Mouse (Mus musculus) MEL (cell line): ENCODE results near the gene Rubcn.

ENCODE experiments used
- CTCF ChIP-seq, 3 experiments: IDR thresholded peaks in 2 of 3; conservative IDR thresholded peaks in 1 of 3; 2 replicates each; pipeline ENCODE4 v1.5.1; 2011 to 2012; ENCODE audit warnings: low read length in 3 of 3, low read depth in 2 of 3, mild to moderate bottlenecking in 2 of 3, improper control_type of control experiment in 1 of 3, inconsistent platforms in 1 of 3, mixed read lengths in 1 of 3, moderate library complexity in 1 of 3; ENCODE audit not compliant: control insufficient read depth in 1 of 3, insufficient read depth in 1 of 3, poor library complexity in 1 of 3, severe bottlenecking in 1 of 3
- GABPA ChIP-seq: IDR thresholded peaks from 2 replicates; pipeline ENCODE4 v1.6.1; 2012; ENCODE audit warnings: low read depth, mild to moderate bottlenecking, inconsistent platforms, low read length, improper control_type of control experiment, moderate library complexity
- MAX ChIP-seq: IDR thresholded peaks from 2 replicates; pipeline ENCODE4 v1.6.1; 2011; ENCODE audit warnings: low read length, improper control_type of control experiment
- NRF1 ChIP-seq: IDR thresholded peaks from 2 replicates; pipeline ENCODE4 v1.6.1; 2014; ENCODE audit warnings: low read depth, mild to moderate bottlenecking, inconsistent platforms, low read length, improper control_type of control experiment, moderate library complexity; ENCODE audit not compliant: poor library complexity, insufficient read depth, severe bottlenecking
- POLR2A ChIP-seq, 2 experiments: IDR thresholded peaks; 2 replicates each; pipeline ENCODE4 v1.6.1; 2011 to 2012; ENCODE audit warnings: low read length in 2 of 2, mild to moderate bottlenecking in 2 of 2, control low read depth in 1 of 2, improper control_type of control experiment in 1 of 2, low read depth in 1 of 2, moderate library complexity in 1 of 2; ENCODE audit not compliant: control insufficient read depth in 1 of 2, insufficient read depth in 1 of 2, poor library complexity in 1 of 2
- POLR2AphosphoS2 ChIP-seq: IDR thresholded peaks from 2 replicates; pipeline ENCODE4 v1.6.1; 2011; ENCODE audit warnings: low read length, improper control_type of control experiment
- SIN3A ChIP-seq: IDR thresholded peaks from 2 replicates; pipeline ENCODE4 v1.6.1; 2012; ENCODE audit warnings: low read length, improper control_type of control experiment, inconsistent platforms
- USF2 ChIP-seq, 2 experiments: IDR thresholded peaks; 2 replicates each; pipeline ENCODE4 v1.6.1; 2011 to 2012; ENCODE audit warnings: improper control_type of control experiment in 2 of 2, low read length in 2 of 2, borderline replicate concordance in 1 of 2, inconsistent platforms in 1 of 2, low read depth in 1 of 2, mild to moderate bottlenecking in 1 of 2; ENCODE audit not compliant: insufficient read depth in 1 of 2
- ZKSCAN1 ChIP-seq: IDR thresholded peaks from 2 replicates; pipeline ENCODE4 v1.6.1; 2012; ENCODE audit warnings: low read depth, mild to moderate bottlenecking, inconsistent platforms, low read length, improper control_type of control experiment, moderate library complexity

- TF ChIP-seq USF2 (IDR thresholded peaks at IDR 0.05; ENCODE audit: borderline replicate concordance in 1 of 2, insufficient read depth in 1 of 2, low read depth in 1 of 2, low read length in 2 of 2) (no peak), POLR2A (IDR thresholded peaks at IDR 0.05; ENCODE audit: control insufficient read depth in 1 of 2, insufficient read depth in 1 of 2, low read depth in 1 of 2, low read length in 2 of 2, poor library complexity in 1 of 2) (no peak), MAX (no peak), CTCF (IDR thresholded peaks at IDR 0.05 in 2 of 3, conservative IDR thresholded peaks at IDR 0.05 in 1 of 3; ENCODE audit: control insufficient read depth in 1 of 3, insufficient read depth in 1 of 3, low read depth in 2 of 3, low read length in 3 of 3, poor library complexity in 1 of 3, severe bottlenecking in 1 of 3) (no peak), POLR2AphosphoS2 (no peak), ZKSCAN1 (no peak), GABPA (no peak), SIN3A (no peak), NRF1 (no peak)
These were observed 612 bp upstream of the Rubcn start for GRCm38 (mm10) chr16:32878157-32878598.
